Comparison of ENCODE assay signal across 8 mouse cellular contexts in genomic region chr15:82898141-82898739, GRCm38 (mm10).
A peak's percentile ranks its signal among the peaks of the same experiment; 100 is the strongest.
DNase-seq lines count a peak whose midpoint lies in the region; ATAC-seq and TF ChIP-seq lines count a peak whose summit lies in the region.

No protein-coding gene starts in this region.

- 10% methylated on average over 11 of the region's 11 CpGs for WGBS in limb, embryonic 12.5 days
- WGBS in small intestine, adult 2 months = 21% methylated on average over 11 of the region's 11 CpGs

- peaks cover 4% of the 10 kb centered on the region for H3K27me3 ChIP-seq in megakaryocyte, embryonic 14.5 days (replicated peaks)
- no peaks in the 10 kb centered on the region for H3K27me3 ChIP-seq in erythroblast, embryonic 14.5 days (ENCODE audit: control insufficient read depth)
- H3K27me3 ChIP-seq in limb, embryonic 12.5 days = no peaks in the 10 kb centered on the region
- H3K27me3 ChIP-seq in small intestine, adult 2 months (ENCODE audit: control insufficient read depth, insufficient read depth, low read length) = no peaks in the 10 kb centered on the region

- ATAC-seq in megakaryocyte, adult 5-6 weeks (ENCODE audit: poor library complexity, severe bottlenecking) = no peak
- ATAC-seq in limb, embryonic 12.5 days (ENCODE audit: insufficient number of reproducible peaks, insufficient read depth, low FRiP score, low TSS enrichment, low read depth) = no peak

- H3K4me2 ChIP-seq in limb, embryonic 12.5 days = peak overlapping the region; percentile 89

- H3K4me1 ChIP-seq in megakaryocyte, embryonic 14.5 days = peaks cover 72% of the 10 kb centered on the region
- peaks cover 41% of the 10 kb centered on the region for H3K4me1 ChIP-seq in erythroblast, embryonic 14.5 days (ENCODE audit: control insufficient read depth)
- peaks cover 47% of the 10 kb centered on the region for H3K4me1 ChIP-seq in limb, embryonic 12.5 days (replicated peaks)
- peaks cover 6% of the 10 kb centered on the region; the same call in 1 of the 2 replicates for H3K4me1 ChIP-seq in small intestine, adult 2 months (ENCODE audit: control insufficient read depth, insufficient read depth, insufficient read length, low read length)

- H3K36me3 ChIP-seq in megakaryocyte, embryonic 14.5 days (replicated peaks; ENCODE audit: low read length) = no peaks in the 10 kb centered on the region
- peaks cover 2% of the 10 kb centered on the region for H3K36me3 ChIP-seq in erythroblast, embryonic 14.5 days (ENCODE audit: control insufficient read depth)
- no peaks in the 10 kb centered on the region for H3K36me3 ChIP-seq in limb, embryonic 12.5 days
- no peaks in the 10 kb centered on the region for H3K36me3 ChIP-seq in small intestine, adult 2 months (ENCODE audit: control insufficient read depth, insufficient read depth, low read length)

- H3K27ac ChIP-seq in limb, embryonic 12.5 days = peak overlapping the region; percentile 96
- no peak overlapping the region for H3K27ac ChIP-seq in small intestine, adult 2 months (ENCODE audit: insufficient read depth, low read depth, low read length)

- peak overlapping the region; percentile 98 for H3K4me3 ChIP-seq in megakaryocyte, embryonic 14.5 days (replicated peaks)
- peak overlapping the region; percentile 99 for H3K4me3 ChIP-seq in erythroblast, embryonic 14.5 days (replicated peaks)
- H3K4me3 ChIP-seq in limb, embryonic 12.5 days (replicated peaks) = peak overlapping the region; percentile 99
- H3K4me3 ChIP-seq in small intestine, adult 2 months (ENCODE audit: low read depth, low read length) = peak overlapping the region; percentile 92

- H3K9me3 ChIP-seq in megakaryocyte, embryonic 14.5 days = no peaks in the 10 kb centered on the region
- H3K9me3 ChIP-seq in erythroblast, embryonic 14.5 days (ENCODE audit: control insufficient read depth, low read length) = no peaks in the 10 kb centered on the region
- H3K9me3 ChIP-seq in limb, embryonic 12.5 days = no peaks in the 10 kb centered on the region

- no peak for TF ChIP-seq CTCF in small intestine, adult 2 months (IDR thresholded peaks at IDR 0.05; ENCODE audit: extremely low read depth, insufficient read length, insufficient replicate concordance, low read depth, low read length)

- peak overlapping the region; percentile 94 for H3K9ac ChIP-seq in limb, embryonic 12.5 days (replicated peaks)

- TF ChIP-seq POLR2A in small intestine, adult 2 months (IDR thresholded peaks at IDR 0.05; ENCODE audit: low read depth, low read length) = no peak

- DNase-seq in embryo, embryonic 11 days = no peak
- DNase-seq in spleen, adult 18-20 months = no peak
- DNase-seq in kidney, postnatal 36 days = no peak
